Mouse (Mus musculus) ovary, postnatal 14 days (tissue): Measurements from ENCODE around the gene 1700042G07Rik.
A peak's percentile ranks its signal among the peaks of the same experiment; 100 is the strongest.

Source experiments
- DNase-seq: peaks from one replicate; pipeline ENCODE4 v3.0.0; 2022; ENCODE audit warnings: low spot score

1700042G07Rik gene

DNA sequence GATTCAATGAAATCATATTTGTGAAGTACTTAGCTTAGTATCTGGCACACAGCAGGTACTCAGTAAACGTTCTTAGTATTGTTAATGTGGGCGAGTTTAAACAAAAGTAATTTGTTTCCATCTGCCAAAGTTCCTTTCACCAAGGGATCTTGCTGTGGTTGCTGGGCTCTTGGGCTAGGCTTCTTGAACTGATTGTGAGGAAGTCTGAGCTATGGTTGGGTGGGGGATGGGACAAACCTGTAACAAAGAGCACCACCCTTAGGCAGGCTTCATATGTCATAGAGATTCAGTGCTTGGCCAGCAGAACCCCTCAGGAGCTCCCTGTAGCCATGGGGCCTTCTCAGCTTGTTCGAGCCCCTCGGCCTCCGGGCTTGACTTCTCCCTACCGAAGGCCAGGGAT is at the start of gene 1700042G07Rik, which contains the start of gene Gm49337:
Gene 1700042G07Rik (plus strand): TSS at position 301 of the 400 bp plus-strand sequence.
Gene Gm49337 (plus strand): TSS at position 313 of the 400 bp plus-strand sequence.
- DNase-seq: no peak

DNA sequence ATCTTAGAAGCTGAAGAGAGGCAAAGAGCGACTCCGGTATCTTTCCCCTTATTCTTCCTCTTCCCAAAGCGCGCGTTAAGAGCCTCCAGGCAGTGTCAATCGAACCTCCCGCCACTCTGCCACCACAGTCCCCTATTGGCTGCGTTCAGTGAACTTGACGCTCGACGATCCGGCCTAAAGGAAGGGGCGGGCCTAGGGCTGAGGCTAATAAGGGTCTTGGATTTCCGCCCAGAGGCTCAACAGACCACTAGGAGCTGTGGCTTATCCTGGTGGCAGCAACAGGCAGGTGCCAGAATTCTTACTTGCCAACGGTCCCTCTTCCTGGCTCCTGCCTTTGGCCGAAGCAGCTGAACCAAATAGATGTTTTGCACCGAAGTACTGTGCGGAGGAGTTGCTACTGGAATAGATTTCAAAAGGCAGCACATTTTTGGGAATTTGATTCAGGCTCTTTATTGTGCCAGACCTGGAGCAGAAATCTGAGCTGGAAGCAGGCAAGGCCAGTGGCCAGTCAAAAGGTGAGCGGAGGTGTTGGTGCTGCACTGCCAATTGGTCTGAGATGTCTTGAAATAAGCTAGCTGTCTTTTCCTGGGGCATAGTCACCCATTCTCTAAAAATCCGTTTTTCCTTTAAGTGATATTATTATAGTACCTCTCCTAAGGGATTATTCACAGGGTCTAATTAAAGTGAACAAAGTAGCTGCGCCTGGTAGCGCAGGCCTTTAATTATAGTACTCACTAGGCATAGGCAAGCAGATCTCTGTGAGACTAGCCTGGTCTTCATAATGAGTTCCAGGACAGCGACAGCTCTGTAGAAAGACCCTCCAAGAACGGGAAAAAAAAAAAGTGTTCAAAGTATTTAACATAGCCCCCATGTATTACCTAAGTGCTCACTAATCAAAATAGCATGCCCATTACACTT is 49.3 kb upstream of the 1700042G07Rik start, which contains the start of the genes Rad54l and Pomgnt1:
Gene Rad54l (minus strand): TSS at position 89 of the 918 bp plus-strand sequence.
Gene Pomgnt1 (plus strand): TSS at position 239 of the 918 bp plus-strand sequence.
- peak; percentile 62 for DNase-seq

DNA sequence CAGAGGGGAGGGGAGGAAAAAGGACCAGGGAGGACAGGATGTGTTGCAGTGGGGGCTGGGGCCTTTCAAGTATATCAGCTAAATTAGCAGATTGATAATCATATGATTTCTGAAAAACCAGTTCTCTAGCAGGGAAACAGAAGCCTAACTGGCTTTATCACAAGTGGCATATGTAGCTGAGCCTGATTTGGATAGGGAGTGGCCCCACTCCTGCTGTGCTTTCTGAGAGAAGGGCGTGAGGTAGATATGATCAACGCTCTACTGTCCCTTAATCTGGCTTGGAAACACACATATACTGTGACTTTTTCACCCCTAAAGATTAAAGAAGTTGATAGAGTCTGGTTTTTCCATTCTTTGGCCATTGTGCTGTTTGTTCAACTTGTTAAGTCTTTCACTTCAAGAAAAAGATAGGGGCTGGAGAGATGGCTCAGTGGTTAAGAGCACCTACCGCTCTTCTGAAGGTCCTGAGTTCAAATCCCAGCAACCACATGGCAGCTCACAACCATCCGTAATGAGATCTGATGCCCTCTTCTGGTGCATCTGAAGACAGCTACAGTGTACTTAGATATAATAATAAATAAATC is 47.3 kb upstream of the 1700042G07Rik start:
- DNase-seq: no peak

DNA sequence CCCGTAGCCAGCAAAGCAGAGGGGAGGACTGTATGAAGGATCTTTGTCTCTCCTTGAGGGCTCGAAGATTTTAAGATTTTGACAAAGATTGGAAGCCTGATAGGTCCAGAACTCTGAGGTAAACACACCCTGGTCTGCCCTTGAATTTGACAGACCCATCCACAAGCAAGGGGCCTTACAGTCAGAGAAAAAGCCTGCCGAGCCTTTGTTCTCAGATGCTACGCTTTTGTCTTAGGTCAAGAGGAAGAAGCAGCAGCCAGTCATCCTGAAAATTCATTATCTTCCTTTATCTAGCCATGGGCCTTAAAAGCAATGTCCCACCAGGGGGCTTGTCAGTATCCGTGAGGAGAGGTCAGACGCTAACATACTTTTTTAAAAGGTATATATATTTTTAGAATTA is 45.2 kb upstream of the 1700042G07Rik start:
- no peak for DNase-seq

DNA sequence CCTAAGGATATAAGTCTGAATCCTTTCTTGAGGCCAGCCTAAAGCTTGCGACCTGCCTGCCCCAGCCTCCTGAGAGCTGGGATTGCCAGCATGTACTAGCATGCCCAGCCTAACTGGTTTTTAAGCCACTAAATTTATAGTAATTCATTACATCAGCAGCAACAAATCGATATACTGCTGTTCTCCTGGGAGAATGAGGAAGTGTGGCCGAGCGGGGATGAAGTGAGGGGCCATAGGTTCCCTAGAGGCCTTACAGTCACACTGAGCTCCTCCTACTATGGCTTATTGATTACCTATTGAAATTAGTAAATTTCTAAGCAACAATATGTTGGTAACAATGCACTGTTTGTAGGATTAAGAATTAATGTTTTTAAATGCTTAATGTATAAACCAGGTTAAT is 40.0 kb upstream of the 1700042G07Rik start:
- no peak for DNase-seq

DNA sequence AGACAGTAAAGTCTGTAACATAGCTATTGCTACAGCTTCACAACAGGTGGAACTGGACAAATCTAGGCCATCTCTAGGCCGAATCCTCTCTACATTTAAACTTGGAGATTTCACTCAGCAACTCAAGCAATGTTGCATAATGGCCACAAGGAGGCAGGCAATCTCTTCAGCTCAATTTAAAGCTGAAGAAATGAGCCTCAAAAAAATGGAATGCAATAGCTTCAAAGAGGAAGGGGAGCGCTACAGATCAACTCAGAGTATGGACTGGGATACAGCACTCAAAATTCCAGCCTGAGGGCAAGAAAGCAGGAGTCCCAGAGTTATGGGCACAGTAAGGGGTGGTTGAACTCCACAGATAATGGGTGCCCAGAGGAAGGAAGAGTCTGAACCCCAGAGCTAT is 38.2 kb upstream of the 1700042G07Rik start:
- no peak for DNase-seq

DNA sequence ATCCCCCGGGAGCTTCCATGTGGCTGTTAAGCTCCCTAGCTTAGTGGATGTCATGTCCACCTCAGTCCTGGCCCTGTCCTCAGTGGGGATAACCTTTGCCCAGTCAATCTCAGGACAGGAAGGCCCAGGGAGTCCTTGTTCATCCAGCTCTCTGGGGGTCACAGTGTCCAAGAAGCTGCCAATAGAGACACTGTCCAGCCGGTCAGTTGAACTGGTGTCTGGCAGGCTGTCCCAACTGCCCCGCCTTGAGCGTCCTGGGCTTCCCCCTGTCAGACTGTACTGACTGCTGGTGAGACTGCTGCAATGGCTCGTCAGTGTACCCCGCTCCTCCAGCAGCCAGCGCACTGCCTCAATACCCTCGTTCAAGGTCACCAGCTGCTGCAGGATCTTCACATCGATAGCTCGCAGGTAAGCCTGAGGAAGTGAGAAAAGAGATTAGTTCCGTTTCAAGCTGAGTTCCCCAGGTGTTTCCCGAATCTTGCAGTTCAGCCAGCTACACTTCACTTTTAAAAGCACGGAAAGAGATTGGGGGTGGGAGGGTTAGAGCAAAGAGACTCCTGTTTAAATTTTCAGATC is 35.7 kb upstream of the 1700042G07Rik start:
- no peak for DNase-seq

DNA sequence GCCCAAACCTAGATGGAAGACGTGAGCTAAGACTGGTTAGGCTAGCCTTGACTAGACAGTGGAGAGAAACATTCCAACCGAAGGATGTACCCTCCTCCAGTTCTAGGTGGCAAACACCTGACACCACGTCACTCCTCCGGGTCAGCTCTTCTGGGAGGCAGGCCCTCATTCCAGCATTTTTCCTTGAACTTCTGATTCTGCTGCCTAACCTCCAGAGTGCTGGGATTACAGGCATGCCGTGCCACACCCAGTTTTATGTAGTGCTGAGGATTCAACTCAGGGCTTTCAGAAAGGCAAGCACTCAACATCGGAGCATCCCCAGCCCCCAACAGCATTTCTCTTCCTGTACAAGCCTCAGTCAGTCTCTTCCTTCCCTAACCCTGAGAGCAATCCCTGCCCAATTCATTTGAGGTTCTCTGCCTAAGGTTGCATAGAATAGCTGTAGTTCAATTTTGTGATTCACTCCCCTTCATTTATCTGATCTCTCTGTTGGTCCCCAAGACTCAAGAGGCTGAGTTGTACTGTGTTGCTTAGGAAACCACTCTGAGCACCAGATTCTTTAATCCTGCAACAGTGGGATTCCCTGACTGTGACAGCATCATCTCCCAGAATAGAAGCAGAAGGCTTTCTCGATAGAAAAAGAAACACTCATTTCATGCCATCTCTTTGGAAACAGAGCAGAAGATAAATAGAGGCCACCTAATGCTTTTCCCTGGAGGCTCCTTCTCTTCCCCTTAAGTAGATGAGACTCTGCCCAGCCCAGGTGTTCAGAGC is 32.2 kb upstream of the 1700042G07Rik start:
- DNase-seq: no peak

DNA sequence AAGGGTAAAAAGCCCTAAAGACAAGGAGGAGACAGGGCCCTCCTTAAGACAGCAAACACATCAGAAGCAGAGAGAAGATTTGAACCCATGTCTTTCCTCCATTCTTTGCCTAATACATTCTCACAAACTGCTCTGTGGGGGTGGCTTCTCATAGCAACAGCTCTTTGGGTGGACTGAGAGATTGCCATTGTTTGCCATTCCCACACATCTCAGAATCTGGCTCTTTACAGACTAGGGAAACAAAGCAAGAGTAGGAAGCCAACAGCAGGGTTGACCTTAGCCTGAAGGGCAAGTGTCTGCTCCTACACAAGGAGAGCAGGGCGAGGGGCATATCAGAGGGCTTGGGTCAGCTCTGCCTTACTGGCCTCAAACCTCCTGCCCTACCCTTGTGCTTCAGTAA is 31.4 kb upstream of the 1700042G07Rik start:
- no peak for DNase-seq

DNA sequence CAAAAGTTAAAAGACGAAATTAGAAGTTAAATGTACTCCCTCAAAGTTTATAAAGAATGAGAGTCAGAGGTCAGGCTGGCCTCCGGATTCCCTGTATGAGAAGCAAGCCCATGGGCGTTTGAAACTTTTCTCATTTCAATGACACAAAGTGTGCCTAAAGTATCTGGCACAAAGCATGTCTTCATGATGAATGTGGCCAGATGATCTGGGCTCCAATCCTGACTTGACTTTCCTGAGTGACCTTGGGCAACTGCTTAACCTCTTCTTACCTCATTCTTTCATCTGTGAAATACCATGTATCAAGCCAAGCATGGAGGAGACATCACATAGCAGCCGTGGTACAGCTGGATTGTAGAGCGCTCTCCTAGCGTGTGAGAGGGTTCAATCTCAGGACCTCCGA is 30.9 kb upstream of the 1700042G07Rik start:
- no peak for DNase-seq

DNA sequence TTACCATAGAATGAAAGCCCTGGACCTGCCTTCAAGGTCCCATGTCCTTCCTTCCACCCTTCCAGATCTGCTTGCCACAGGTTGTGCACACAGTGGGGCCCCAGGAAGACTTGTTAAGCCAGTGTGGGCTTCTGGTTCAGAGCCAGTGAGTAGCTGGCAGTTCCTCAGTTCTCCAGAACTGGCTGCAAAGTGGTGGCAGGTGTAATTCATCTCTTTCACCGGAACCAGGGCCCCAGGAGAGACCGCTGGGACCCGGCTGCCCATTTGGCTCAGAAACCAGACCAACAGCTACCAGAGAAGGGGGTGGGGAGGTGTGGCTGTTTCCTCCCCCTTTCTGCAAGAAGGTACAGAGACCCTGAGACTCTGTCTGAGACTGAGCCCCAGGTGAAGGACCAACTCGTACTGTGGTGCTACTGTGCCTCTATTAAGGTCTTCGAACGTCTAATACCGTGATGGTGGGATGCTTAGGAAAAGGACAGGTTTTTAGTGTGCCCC is 29.8 kb upstream of the 1700042G07Rik start:
- DNase-seq: no peak

DNA sequence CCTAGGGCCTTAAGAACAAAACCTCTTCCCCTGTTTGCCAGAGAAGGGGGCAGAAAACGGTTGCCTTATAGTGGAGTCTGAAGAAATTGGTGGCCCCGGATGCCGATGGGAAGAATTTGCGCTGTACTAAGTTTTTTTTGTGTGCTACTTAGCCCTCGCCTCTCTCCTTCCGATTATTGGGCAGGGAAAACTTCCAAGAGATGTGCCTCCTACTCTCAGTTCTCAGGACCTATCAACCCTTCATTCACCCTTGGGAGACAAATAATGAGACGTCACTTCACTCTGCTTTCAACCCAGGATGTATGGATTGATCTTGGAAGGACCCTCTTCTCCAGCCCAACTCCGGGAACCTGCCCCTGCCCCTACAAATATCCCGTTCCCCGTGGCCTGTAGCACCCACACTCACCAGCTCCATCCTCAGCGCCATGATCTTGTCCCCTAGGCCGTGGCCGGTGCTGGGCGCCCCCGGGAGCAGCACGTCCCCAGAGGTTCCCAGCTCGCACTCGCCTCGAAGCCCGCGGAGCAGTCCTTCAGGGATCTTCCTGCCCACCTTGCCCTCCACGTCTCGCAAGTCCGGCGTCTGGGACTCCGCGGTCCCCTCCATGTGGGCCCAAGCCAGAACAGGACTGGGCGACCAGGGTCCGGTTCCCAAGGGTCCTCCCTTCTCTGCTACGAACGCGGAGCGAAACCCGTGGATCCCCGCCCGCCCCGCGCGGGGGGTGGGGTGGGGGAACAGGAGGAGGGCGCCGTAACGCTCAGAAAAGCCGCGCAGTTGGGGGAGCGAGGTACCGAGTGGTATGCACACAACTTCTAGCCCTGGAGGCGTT is 29.1 kb upstream of the 1700042G07Rik start:
- DNase-seq: peak; percentile 67

DNA sequence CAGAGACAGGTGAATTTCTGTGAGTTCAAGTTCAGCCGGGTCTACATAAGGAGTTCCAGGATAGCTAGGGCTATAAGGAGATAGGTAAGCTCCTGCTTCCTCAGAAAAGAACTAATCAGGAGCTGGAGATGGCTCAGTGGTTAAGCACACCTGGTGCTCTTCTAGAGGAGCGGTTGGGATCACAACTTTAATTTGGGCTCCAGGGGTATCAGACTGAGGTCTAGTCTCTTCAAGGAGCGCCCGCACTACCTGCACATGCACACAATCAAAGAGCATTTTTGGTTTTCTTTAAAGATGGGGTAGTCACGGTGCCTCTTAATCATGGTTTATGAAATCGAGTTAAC is 23.4 kb upstream of the 1700042G07Rik start:
- DNase-seq: no peak

DNA sequence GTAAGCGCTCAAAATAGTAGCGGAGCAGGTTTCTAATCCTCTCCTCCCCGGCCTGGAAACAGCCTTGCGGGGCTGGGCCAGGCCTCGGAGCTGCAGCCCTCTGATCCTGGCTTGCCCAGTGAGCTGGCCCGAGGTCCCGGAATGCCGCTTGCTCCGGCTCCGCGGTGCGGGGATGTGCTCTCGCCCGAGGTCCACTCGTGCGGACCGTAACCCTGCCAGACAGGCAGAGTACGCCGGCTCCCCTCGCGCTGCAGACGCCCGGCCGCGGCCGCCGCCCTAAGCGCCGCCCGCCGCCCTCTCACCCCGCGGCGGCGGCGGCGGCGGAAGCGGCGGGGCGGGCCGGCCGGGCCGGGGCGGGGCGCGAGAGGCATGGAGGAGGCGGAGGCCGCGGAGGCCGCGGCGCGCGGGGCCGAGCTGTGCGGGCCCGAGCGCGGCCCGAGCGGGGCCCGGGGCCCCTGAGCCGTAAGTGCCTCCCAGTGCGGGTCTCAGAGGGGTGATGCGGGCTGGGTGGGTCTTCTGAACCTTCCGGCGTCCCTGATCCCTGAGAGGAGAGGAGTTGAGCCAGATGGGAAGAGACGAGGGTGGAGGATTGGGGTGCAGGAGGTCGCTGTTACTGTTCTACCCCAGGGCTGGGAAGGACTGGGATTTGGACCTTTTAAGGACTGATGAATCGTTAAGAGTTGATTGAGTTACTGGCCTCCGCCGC is 22.9 kb upstream of the 1700042G07Rik start:
- peak; percentile 53 for DNase-seq

DNA sequence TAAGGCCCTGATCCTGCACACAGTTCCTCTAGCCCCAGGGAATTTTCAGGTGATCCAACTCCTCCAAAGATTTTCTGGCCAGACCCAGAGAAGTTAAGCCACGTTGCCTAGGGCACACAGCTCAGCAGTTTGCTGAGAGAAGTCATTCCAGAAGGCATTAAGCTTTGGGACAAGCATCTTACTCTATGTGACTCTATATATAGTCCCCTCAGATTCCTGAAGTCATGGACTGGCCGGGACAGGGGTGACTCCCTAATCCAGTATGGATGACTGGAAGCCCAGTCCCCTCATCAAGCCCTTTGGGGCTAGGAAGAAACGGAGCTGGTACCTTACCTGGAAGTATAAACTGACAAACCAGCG is 22.3 kb upstream of the 1700042G07Rik start:
- no peak for DNase-seq

DNA sequence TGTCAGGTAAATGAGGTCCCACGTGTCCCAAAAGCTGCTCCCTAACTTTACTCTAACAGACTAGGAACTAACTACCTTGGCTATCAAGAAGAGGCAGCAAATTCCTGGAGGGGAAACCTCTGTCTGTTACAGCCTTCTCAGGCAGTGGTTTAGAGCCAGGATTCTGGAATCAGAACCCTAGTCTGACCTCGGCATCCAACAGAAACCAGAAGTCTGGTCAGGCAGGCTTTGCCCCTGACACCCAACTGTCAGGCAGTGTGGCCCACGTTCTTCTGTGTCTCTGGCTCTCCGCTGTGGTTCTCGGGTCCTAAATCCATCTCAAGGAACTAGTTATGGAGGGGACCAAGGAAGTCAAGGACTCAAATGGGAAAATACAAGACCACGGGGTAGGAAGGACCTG is 21.9 kb upstream of the 1700042G07Rik start, which contains the start of gene Lurap1:
Gene Lurap1 (minus strand): TSS at position 101 of the 400 bp plus-strand sequence.
- no peak for DNase-seq

DNA sequence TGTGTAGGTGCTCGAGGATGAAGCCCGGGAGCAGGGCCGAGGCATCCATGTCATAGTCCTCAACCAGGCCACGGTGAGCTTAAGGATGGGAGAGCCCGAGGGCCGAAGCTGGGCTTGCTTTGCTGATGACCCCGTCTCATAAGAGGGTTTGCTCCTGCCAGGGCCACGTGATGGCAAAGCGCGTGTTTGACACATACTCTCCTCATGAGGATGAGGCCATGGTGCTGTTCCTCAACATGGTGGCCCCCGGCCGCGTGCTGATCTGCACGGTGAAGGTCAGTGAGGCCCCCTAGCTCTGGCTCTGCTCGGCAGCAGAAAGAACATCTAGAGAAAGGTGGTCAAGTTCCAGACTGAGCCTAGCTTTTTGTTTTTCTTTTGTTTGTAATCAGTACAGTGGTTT is 20.5 kb upstream of the 1700042G07Rik start:
- DNase-seq: no peak

DNA sequence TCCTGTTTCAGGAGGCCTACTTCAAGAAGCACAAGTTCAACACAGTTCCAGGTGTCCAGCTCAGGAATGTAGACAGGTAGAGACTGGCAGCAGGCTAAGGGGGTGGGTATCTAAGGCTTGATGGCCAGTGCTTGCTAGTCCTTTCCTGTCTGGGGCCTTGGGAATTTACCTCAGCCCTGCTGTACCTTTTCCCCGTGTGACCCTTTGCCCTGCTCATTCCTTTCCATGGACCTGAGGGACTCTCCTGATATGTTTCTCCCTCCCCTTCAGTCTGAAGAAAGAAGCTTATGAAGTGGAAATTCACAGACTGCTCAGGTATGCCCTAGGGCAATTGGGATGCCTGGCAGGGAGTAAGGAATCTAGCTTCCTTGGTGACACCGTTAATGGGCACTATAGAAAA is 15.3 kb upstream of the 1700042G07Rik start:
- DNase-seq: no peak

DNA sequence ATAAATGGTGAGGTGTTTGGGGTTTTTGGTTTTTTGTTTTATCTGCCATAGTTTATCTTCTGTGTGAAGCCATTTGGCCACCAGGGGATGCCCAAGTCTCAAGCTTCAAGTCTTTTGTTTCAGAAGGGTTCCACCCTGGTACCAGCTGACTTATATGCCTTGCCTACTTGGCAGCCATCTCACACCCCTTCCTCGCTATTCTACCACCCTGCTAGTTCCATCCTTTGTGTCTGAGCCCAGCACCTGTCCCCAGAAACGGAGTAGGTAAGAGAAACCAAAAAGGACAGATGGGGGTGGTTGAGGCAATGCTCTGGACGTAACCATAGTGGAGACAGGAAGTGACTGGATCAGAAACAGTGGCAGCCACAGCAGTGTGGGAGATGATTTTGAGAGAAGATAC is 13.3 kb upstream of the 1700042G07Rik start:
- DNase-seq: no peak

DNA sequence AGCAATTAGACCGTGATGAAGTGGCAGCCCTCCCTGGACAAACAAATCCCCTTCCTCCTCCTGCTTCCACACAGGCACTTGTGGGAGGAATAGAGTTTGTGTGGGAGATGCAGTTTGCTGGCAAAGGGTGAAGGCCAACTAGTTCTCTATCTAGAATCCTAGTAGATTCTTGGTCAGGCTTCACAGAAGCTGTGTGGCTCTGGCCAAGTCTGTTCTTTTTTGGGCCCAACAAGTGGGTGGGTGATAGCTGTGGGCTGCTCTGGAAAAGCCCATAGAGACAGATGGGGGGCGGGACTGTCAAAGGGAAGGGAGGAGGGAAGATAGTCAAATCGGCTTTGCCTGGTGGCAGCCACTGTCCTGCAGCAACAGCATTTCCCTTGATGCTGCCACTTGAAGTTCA is 12.4 kb upstream of the 1700042G07Rik start:
- DNase-seq: no peak
